Mouse (Mus musculus) limb, embryonic 14.5 days (tissue): ENCODE measurements around the gene Smim15. TPM values are rescaled to one million over a fixed set of nuclear protein-coding genes. Genes with fewer than 3 reads are reported as not detected.

Experiments
- ATAC-seq: fragments of 200-750 bp; cut with Nextera tagmentation; 2 replicates; pipeline ENCODE4 v1.8.0; 2017; ENCODE audit warnings: low read depth, moderate number of reproducible peaks, moderate TSS enrichment; ENCODE audit not compliant: low FRiP score
- DNase-seq: peaks from one replicate; pipeline ENCODE4 v3.0.0-alpha.2; 2015; ENCODE audit warnings: low spot score
- H3K27ac ChIP-seq: fragments of 300-500 bp; sonication (generic); replicated peaks from 2 replicates; pipeline ENCODE4 v1.5.1; 2014; ENCODE audit warnings: low read depth, mild to moderate bottlenecking, low read length, moderate library complexity, mixed read lengths
- H3K27me3 ChIP-seq: fragments of 300-500 bp; sonication (generic); 2 replicates; pipeline ENCODE4 v1.6.1; 2014; ENCODE audit warnings: low read length, mixed read lengths; ENCODE audit not compliant: control insufficient read depth, insufficient read depth
- H3K36me3 ChIP-seq: fragments of 300-500 bp; sonication (generic); 2 replicates; pipeline ENCODE4 v1.6.1; 2014; ENCODE audit warnings: mild to moderate bottlenecking, low read length, moderate library complexity, mixed read lengths; ENCODE audit not compliant: control insufficient read depth, insufficient read depth
- H3K4me1 ChIP-seq: fragments of 300-500 bp; sonication (generic); 2 replicates; pipeline ENCODE4 v1.6.1; 2014; ENCODE audit warnings: antibody characterized with exemption, low read length, mixed read lengths; ENCODE audit not compliant: control insufficient read depth, insufficient read depth
- H3K4me2 ChIP-seq: fragments of 300-500 bp; sonication (generic); replicated peaks from 2 replicates; pipeline ENCODE4 v1.6.1; 2014; ENCODE audit warnings: low read depth, mild to moderate bottlenecking, low read length, moderate library complexity; ENCODE audit not compliant: severe bottlenecking
- H3K4me3 ChIP-seq: fragments of 300-500 bp; sonication (generic); replicated peaks from 2 replicates; pipeline ENCODE4 v1.5.1; 2014; ENCODE audit warnings: low read length
- H3K9ac ChIP-seq: fragments of 300-500 bp; sonication (generic); 2 replicates; pipeline ENCODE4 v1.6.1; 2014; ENCODE audit warnings: mild to moderate bottlenecking, low read depth, low read length, moderate library complexity; ENCODE audit not compliant: severe bottlenecking
- H3K9me3 ChIP-seq: fragments of 300-500 bp; sonication (generic); 2 replicates; pipeline ENCODE4 v1.6.1; 2016; ENCODE audit warnings: low read length; ENCODE audit not compliant: control insufficient read depth
- POLR2A ChIP-seq: fragments of 200-500 bp; IDR thresholded peaks from 2 replicates; pipeline ENCODE4 v1.8.0; 2012; ENCODE audit warnings: inconsistent platforms, mild to moderate bottlenecking, moderate library complexity, borderline replicate concordance; ENCODE audit not compliant: insufficient read depth, insufficient read length; ENCODE audit errors: extremely low read depth
- WGBS: fragments of 180-500 bp; shearing (Covaris S2); extraction: QIAGEN DNeasy Blood & Tissue Kit; methylation state at CpG from one replicate; pipeline ENCODE4 v1.1.7; 2014; 5-methylcytosine and 5-hydroxymethylcytosine counted together
- polyA plus RNA-seq, 2 experiments: library from polyadenylated mRNA; depleted of rRNA in 1 of 2; stranded (reverse) in 1 of 2; unstranded in 1 of 2; fragments of >200 nt; fragmentation: Nextera tagmentation in 1 of 2; extraction: Ambion mirVana in 1 of 2; gene quantifications; 2 replicates each; pipeline versions ENCODE4 v1.2.1 to v1.2.3; 2012 to 2014

Smim15 gene
- polyA plus RNA-seq, 2 experiments: 48.1 to 50.3 TPM

DNA sequence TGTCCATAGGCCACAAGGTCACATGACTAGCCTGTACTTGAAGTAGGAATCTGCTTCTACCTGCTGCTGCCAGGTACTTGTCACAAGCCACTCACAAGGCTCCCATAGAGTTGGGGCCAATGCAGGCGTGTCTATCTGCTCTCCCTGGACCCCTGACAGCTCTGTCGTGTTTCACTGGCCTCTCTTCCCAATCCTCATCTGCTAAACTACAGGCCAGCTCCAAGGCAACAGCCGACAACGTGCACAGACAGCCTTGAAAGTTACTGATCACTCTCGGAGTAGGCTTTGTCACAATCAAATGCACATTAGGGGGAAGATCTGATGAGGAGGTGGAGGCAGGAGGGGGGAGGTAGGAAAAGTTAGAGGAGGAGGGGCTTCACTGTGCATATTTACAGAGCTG lies 18.7 kb downstream of the Smim15 start:
- Histone ChIP-seq H3K36me3 (no peaks in the 10 kb centered on the region), H3K27me3 (no peaks in the 10 kb centered on the region), H3K4me1 (no peaks in the 10 kb centered on the region), H3K27ac (no peak overlapping the region), H3K9me3 (no peaks in the 10 kb centered on the region), H3K4me2 (no peak overlapping the region), H3K4me3 (no peak overlapping the region), H3K9ac (no peak overlapping the region)
- 69% methylated on average over 5 of the region's 5 CpGs for WGBS
- no peak for DNase-seq
- TF ChIP-seq POLR2A: no peak
- no peak for ATAC-seq

GRCm38 (mm10) chr13:108063374-108064134 lies 19.3 kb downstream of the Smim15 start:
- no peaks in the 10 kb centered on the region for H3K4me1 ChIP-seq
- H3K4me2 ChIP-seq: no peak overlapping the region
- 86% methylated on average over 11 of the region's 11 CpGs for WGBS
- H3K9ac ChIP-seq: no peak overlapping the region
- DNase-seq: no peak
- H3K36me3 ChIP-seq: no peaks in the 10 kb centered on the region
- H3K27me3 ChIP-seq: no peaks in the 10 kb centered on the region
- H3K9me3 ChIP-seq: no peaks in the 10 kb centered on the region
- ATAC-seq: no peak
- no peak for TF ChIP-seq POLR2A
- H3K27ac ChIP-seq: no peak overlapping the region
- H3K4me3 ChIP-seq: no peak overlapping the region

- no peaks in the 10 kb centered on the region for H3K4me1 ChIP-seq
- H3K27me3 ChIP-seq: no peaks in the 10 kb centered on the region
- no peak for TF ChIP-seq POLR2A
- H3K36me3 ChIP-seq: no peaks in the 10 kb centered on the region
- DNase-seq (no peak), ATAC-seq (no peak)
- no peak overlapping the region for H3K4me2 ChIP-seq
- no peaks in the 10 kb centered on the region for H3K9me3 ChIP-seq
- no peak overlapping the region for H3K9ac ChIP-seq
- no peak overlapping the region for H3K27ac ChIP-seq
- WGBS: 89% methylated on average over 6 of the region's 6 CpGs
- H3K4me3 ChIP-seq: no peak overlapping the region
Observed at GRCm38 (mm10) chr13:108064331-108064730, 20.1 kb downstream of the Smim15 start.

DNA sequence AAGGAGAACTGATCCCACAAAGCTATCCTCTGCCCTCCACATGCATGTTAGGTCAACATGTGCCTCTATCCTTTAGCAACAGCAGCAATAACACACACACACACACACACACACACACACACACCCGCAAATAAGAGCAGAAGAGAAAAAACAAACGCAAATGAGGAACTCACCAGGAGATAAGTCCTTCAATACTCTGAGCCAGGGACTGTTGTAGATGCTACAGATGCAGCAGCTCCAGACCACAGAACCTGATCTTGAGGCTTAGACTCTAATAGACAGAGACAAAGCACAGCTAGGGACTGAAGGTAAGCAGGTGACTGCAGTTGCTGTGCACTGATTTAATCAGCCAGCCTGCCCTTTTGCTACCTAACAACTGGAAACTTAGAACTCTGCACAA lies 21.8 kb downstream of the Smim15 start:
- H3K4me1 ChIP-seq: no peaks in the 10 kb centered on the region
- H3K27me3 ChIP-seq: no peaks in the 10 kb centered on the region
- H3K9me3 ChIP-seq: no peaks in the 10 kb centered on the region
- H3K4me2 ChIP-seq: no peak overlapping the region
- DNase-seq: no peak
- no peak overlapping the region for H3K9ac ChIP-seq
- TF ChIP-seq POLR2A: no peak
- WGBS: 88% methylated on average over 2 of the region's 2 CpGs
- no peak overlapping the region for H3K27ac ChIP-seq
- H3K4me3 ChIP-seq: no peak overlapping the region
- no peak for ATAC-seq
- no peaks in the 10 kb centered on the region for H3K36me3 ChIP-seq

GRCm38 (mm10) chr13:108069151-108069550 lies 24.9 kb downstream of the Smim15 start:
- H3K27ac ChIP-seq: no peak overlapping the region
- no peak for DNase-seq
- 72% methylated on average over 4 of the region's 4 CpGs for WGBS
- no peaks in the 10 kb centered on the region for H3K4me1 ChIP-seq
- H3K4me2 ChIP-seq: no peak overlapping the region
- no peaks in the 10 kb centered on the region for H3K27me3 ChIP-seq
- no peaks in the 10 kb centered on the region for H3K9me3 ChIP-seq
- TF ChIP-seq POLR2A: no peak
- H3K36me3 ChIP-seq: no peaks in the 10 kb centered on the region
- H3K4me3 ChIP-seq: no peak overlapping the region
- H3K9ac ChIP-seq: no peak overlapping the region
- no peak for ATAC-seq
